Mouse (Mus musculus): ENCODE results near the gene Hdac4. TPM values are rescaled to one million over a fixed set of nuclear protein-coding genes. Genes with fewer than 3 reads are reported as not detected.

The Hdac4 gene
- polyA plus RNA-seq, 1 experiment, result 18.1 TPM

- peaks cover 11% of the 10 kb centered on the region for H3K4me1 ChIP-seq (ENCODE audit: control insufficient read depth, insufficient read depth, low read length)
- no peak for TF ChIP-seq CTCF (IDR thresholded peaks at IDR 0.05; ENCODE audit: control insufficient read depth, insufficient read depth, low read length)
- TF ChIP-seq POLR2A (IDR thresholded peaks at IDR 0.05; ENCODE audit: borderline replicate concordance, control insufficient read depth, low read depth, low read length), result no peak
- 78% methylated on average over 1 of the region's 1 CpGs for WGBS
- no peak overlapping the region for H3K4me3 ChIP-seq (replicated peaks; ENCODE audit: control insufficient read depth, low read depth, low read length)
- H3K27ac ChIP-seq (ENCODE audit: control insufficient read depth, insufficient read depth, low read depth, low read length, poor library complexity), result no peak overlapping the region
Observed at GRCm38 (mm10) chr1:92086277-92086813, 109.2 kb downstream of the Hdac4 start.

DNA sequence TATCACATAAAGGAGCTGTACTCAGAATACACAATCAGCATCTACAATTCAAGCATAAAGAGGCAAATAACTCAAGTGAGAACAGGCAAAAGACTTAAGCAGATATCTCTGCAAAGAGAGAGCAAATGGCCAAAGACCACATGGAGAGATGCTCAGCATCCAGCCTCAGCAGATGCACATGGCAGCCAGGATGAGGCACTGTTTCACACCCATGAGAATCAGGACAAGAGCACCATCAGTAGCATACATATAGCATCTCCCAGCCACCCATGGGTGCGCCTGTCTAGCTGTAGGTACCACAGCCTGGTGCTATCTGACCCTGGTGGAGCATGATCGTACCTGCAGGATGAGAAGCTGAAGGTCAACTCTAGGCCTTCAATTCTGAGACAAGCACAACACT lies 110.8 kb downstream of the Hdac4 start:
- WGBS, result 86% methylated on average over 2 of the region's 2 CpGs
- H3K27ac ChIP-seq (ENCODE audit: control insufficient read depth, insufficient read depth, low read depth, low read length, poor library complexity), result no peak overlapping the region
- TF ChIP-seq POLR2A (IDR thresholded peaks at IDR 0.05; ENCODE audit: borderline replicate concordance, control insufficient read depth, low read depth, low read length) (no peak), CTCF (IDR thresholded peaks at IDR 0.05; ENCODE audit: control insufficient read depth, insufficient read depth, low read length) (no peak)
- no peak overlapping the region for H3K4me3 ChIP-seq (replicated peaks; ENCODE audit: control insufficient read depth, low read depth, low read length)
- peaks cover 20% of the 10 kb centered on the region for H3K4me1 ChIP-seq (ENCODE audit: control insufficient read depth, insufficient read depth, low read length)

DNA sequence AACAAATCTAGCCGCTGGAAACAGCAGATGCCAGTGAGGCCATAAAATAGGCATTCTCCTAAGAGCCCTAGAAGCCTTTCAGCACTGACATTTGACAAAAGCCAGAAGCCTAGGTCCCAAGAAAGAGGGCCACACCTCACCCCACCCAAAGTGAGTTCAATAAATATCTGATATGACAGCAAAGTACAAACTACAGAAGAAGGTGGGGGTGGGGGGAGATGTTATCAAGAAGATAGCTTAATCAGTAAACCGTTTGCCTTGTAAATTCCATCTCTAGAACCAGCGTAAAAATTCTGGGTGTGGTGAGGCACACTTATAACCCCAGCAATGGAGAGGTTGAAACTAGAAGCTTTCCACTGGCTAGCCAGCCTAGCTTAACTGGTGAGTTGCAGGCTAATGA lies 111.5 kb downstream of the Hdac4 start:
- H3K27ac ChIP-seq (ENCODE audit: control insufficient read depth, insufficient read depth, low read depth, low read length, poor library complexity), result no peak overlapping the region
- TF ChIP-seq POLR2A (IDR thresholded peaks at IDR 0.05; ENCODE audit: borderline replicate concordance, control insufficient read depth, low read depth, low read length), result no peak
- no peak for TF ChIP-seq CTCF (IDR thresholded peaks at IDR 0.05; ENCODE audit: control insufficient read depth, insufficient read depth, low read length)
- no peak overlapping the region for H3K4me3 ChIP-seq (replicated peaks; ENCODE audit: control insufficient read depth, low read depth, low read length)
- WGBS, result 57% methylated on average over 3 of the region's 3 CpGs
- H3K4me1 ChIP-seq (ENCODE audit: control insufficient read depth, insufficient read depth, low read length), result peaks cover 22% of the 10 kb centered on the region

GRCm38 (mm10) chr1:92082837-92083541 lies 112.5 kb downstream of the Hdac4 start:
- peaks cover 22% of the 10 kb centered on the region for H3K4me1 ChIP-seq (ENCODE audit: control insufficient read depth, insufficient read depth, low read length)
- no peak overlapping the region; the same call in 1 of the 2 replicates for H3K27ac ChIP-seq (ENCODE audit: control insufficient read depth, insufficient read depth, low read depth, low read length, poor library complexity)
- no peak for TF ChIP-seq CTCF (IDR thresholded peaks at IDR 0.05; ENCODE audit: control insufficient read depth, insufficient read depth, low read length)
- TF ChIP-seq POLR2A (IDR thresholded peaks at IDR 0.05; ENCODE audit: borderline replicate concordance, control insufficient read depth, low read depth, low read length), result no peak
- H3K4me3 ChIP-seq (replicated peaks; ENCODE audit: control insufficient read depth, low read depth, low read length), result no peak overlapping the region
- 46% methylated on average over 6 of the region's 6 CpGs for WGBS

GRCm38 (mm10) chr1:92082156-92082836 lies 113.2 kb downstream of the Hdac4 start:
- Histone ChIP-seq H3K4me1 (ENCODE audit: control insufficient read depth, insufficient read depth, low read length) (peaks cover 22% of the 10 kb centered on the region), H3K27ac (ENCODE audit: control insufficient read depth, insufficient read depth, low read depth, low read length, poor library complexity) (peak overlapping the region; percentile 43; the same call in 1 of the 2 replicates), H3K4me3 (replicated peaks; ENCODE audit: control insufficient read depth, low read depth, low read length) (no peak overlapping the region)
- 75% methylated on average over 10 of the region's 10 CpGs for WGBS
- TF ChIP-seq POLR2A (IDR thresholded peaks at IDR 0.05; ENCODE audit: borderline replicate concordance, control insufficient read depth, low read depth, low read length) (no peak), CTCF (IDR thresholded peaks at IDR 0.05; ENCODE audit: control insufficient read depth, insufficient read depth, low read length) (no peak)

DNA sequence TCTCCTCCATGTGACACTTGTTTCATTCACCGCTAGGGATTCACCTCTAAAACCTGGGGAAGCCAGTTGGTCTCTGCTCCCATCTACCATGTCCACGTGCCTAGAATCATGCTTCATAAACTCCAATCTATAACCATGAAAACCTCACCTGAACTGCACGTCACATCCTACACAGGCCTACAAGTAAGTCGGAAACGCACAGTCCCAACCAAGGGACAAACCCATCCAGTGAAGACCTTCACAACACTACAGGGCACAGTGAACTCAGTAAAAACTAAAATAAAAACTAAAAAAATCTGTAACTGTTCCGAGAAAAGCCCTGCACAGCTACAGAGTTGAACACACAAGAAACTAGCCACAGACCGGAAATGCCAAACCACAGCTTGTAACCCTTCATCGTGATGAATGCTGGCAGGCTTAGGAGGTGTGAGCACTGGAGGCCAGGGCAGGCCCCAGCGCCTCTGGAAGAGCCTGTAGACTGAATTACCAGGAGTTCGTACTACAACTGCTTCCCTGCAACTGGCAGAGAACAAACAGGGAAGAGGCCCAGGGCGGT lies 115.4 kb downstream of the Hdac4 start:
- WGBS, result 6% methylated on average over 11 of the region's 11 CpGs
- Histone ChIP-seq H3K27ac (ENCODE audit: control insufficient read depth, insufficient read depth, low read depth, low read length, poor library complexity) (peak overlapping the region; percentile 6; the same call in 1 of the 2 replicates), H3K4me1 (ENCODE audit: control insufficient read depth, insufficient read depth, low read length) (peaks cover 25% of the 10 kb centered on the region), H3K4me3 (replicated peaks; ENCODE audit: control insufficient read depth, low read depth, low read length) (no peak overlapping the region)
- no peak for TF ChIP-seq POLR2A (IDR thresholded peaks at IDR 0.05; ENCODE audit: borderline replicate concordance, control insufficient read depth, low read depth, low read length)

GRCm38 (mm10) chr1:92075312-92075711 lies 120.2 kb downstream of the Hdac4 start:
- WGBS, result 68% methylated on average over 6 of the region's 6 CpGs
- TF ChIP-seq POLR2A (IDR thresholded peaks at IDR 0.05; ENCODE audit: borderline replicate concordance, control insufficient read depth, low read depth, low read length), result no peak
- TF ChIP-seq CTCF (IDR thresholded peaks at IDR 0.05; ENCODE audit: control insufficient read depth, insufficient read depth, low read length), result no peak

GRCm38 (mm10) chr1:92074655-92075054 lies 120.8 kb downstream of the Hdac4 start:
- no peak overlapping the region for H3K27ac ChIP-seq (ENCODE audit: control insufficient read depth, insufficient read depth, low read depth, low read length, poor library complexity)
- TF ChIP-seq CTCF (IDR thresholded peaks at IDR 0.05; ENCODE audit: control insufficient read depth, insufficient read depth, low read length) (no peak), POLR2A (IDR thresholded peaks at IDR 0.05; ENCODE audit: borderline replicate concordance, control insufficient read depth, low read depth, low read length) (no peak)
- 39% methylated on average over 3 of the region's 3 CpGs for WGBS
- no peak overlapping the region for H3K4me3 ChIP-seq (replicated peaks; ENCODE audit: control insufficient read depth, low read depth, low read length)
- peaks cover 10% of the 10 kb centered on the region for H3K4me1 ChIP-seq (ENCODE audit: control insufficient read depth, insufficient read depth, low read length)

More at GRCm38 (mm10) chr1:92075312-92075711, 120.2 kb downstream of the Hdac4 start:
- Histone ChIP-seq H3K4me3 (replicated peaks; ENCODE audit: control insufficient read depth, low read depth, low read length) (no peak overlapping the region), H3K4me1 (ENCODE audit: control insufficient read depth, insufficient read depth, low read length) (peaks cover 15% of the 10 kb centered on the region), H3K27ac (ENCODE audit: control insufficient read depth, insufficient read depth, low read depth, low read length, poor library complexity) (no peak overlapping the region)

Data from bone marrow, adult 2 months (tissue).